Mouse (Mus musculus) limb, embryonic 14.5 days (tissue): Measurements from ENCODE around the gene Kif22. TPM values are rescaled to one million over a fixed set of nuclear protein-coding genes. Genes with fewer than 3 reads are reported as not detected.

ENCODE experiments used
- ATAC-seq: fragments of 200-750 bp; cut with Nextera tagmentation; 2 replicates; pipeline ENCODE4 v1.8.0; 2017; ENCODE audit warnings: low read depth, moderate number of reproducible peaks, moderate TSS enrichment; ENCODE audit not compliant: low FRiP score
- DNase-seq: peaks from one replicate; pipeline ENCODE4 v3.0.0-alpha.2; 2015; ENCODE audit warnings: low spot score
- H3K27ac ChIP-seq: fragments of 300-500 bp; sonication (generic); replicated peaks from 2 replicates; pipeline ENCODE4 v1.5.1; 2014; ENCODE audit warnings: low read depth, mild to moderate bottlenecking, low read length, moderate library complexity, mixed read lengths
- H3K27me3 ChIP-seq: fragments of 300-500 bp; sonication (generic); 2 replicates; pipeline ENCODE4 v1.6.1; 2014; ENCODE audit warnings: low read length, mixed read lengths; ENCODE audit not compliant: control insufficient read depth, insufficient read depth
- H3K36me3 ChIP-seq: fragments of 300-500 bp; sonication (generic); 2 replicates; pipeline ENCODE4 v1.6.1; 2014; ENCODE audit warnings: mild to moderate bottlenecking, low read length, moderate library complexity, mixed read lengths; ENCODE audit not compliant: control insufficient read depth, insufficient read depth
- H3K4me1 ChIP-seq: fragments of 300-500 bp; sonication (generic); 2 replicates; pipeline ENCODE4 v1.6.1; 2014; ENCODE audit warnings: antibody characterized with exemption, low read length, mixed read lengths; ENCODE audit not compliant: control insufficient read depth, insufficient read depth
- H3K4me2 ChIP-seq: fragments of 300-500 bp; sonication (generic); replicated peaks from 2 replicates; pipeline ENCODE4 v1.6.1; 2014; ENCODE audit warnings: low read depth, mild to moderate bottlenecking, low read length, moderate library complexity; ENCODE audit not compliant: severe bottlenecking
- H3K4me3 ChIP-seq: fragments of 300-500 bp; sonication (generic); replicated peaks from 2 replicates; pipeline ENCODE4 v1.5.1; 2014; ENCODE audit warnings: low read length
- H3K9ac ChIP-seq: fragments of 300-500 bp; sonication (generic); 2 replicates; pipeline ENCODE4 v1.6.1; 2014; ENCODE audit warnings: mild to moderate bottlenecking, low read depth, low read length, moderate library complexity; ENCODE audit not compliant: severe bottlenecking
- H3K9me3 ChIP-seq: fragments of 300-500 bp; sonication (generic); 2 replicates; pipeline ENCODE4 v1.6.1; 2016; ENCODE audit warnings: low read length; ENCODE audit not compliant: control insufficient read depth
- POLR2A ChIP-seq: fragments of 200-500 bp; IDR thresholded peaks from 2 replicates; pipeline ENCODE4 v1.8.0; 2012; ENCODE audit warnings: inconsistent platforms, mild to moderate bottlenecking, moderate library complexity, borderline replicate concordance; ENCODE audit not compliant: insufficient read depth, insufficient read length; ENCODE audit errors: extremely low read depth
- WGBS: fragments of 180-500 bp; shearing (Covaris S2); extraction: QIAGEN DNeasy Blood & Tissue Kit; methylation state at CpG from one replicate; pipeline ENCODE4 v1.1.7; 2014; 5-methylcytosine and 5-hydroxymethylcytosine counted together
- microRNA-seq: library from miRNA; unstranded; fragments of <30 nt; microRNA quantifications from one replicate; pipeline ENCODE4, GENCODE M21; 2016
- polyA plus RNA-seq, 2 experiments: library from polyadenylated mRNA; depleted of rRNA in 1 of 2; stranded (reverse) in 1 of 2; unstranded in 1 of 2; fragments of >200 nt; fragmentation: Nextera tagmentation in 1 of 2; extraction: Ambion mirVana in 1 of 2; gene quantifications; 2 replicates each; pipeline versions ENCODE4 v1.2.1 to v1.2.3; 2012 to 2014

Kif22 gene
- polyA plus RNA-seq, 2 experiments = 68.4 to 87.2 TPM

- H3K9ac ChIP-seq = no peak overlapping the region
- H3K9me3 ChIP-seq = no peaks in the 10 kb centered on the region
- H3K4me3 ChIP-seq = no peak overlapping the region
- no peak for TF ChIP-seq POLR2A
- peaks cover 33% of the 10 kb centered on the region for H3K36me3 ChIP-seq
- WGBS = 79% methylated on average over 2 of the region's 2 CpGs
- DNase-seq (no peak), ATAC-seq (no peak)
- H3K4me1 ChIP-seq = peaks cover 5% of the 10 kb centered on the region; the same call in 1 of the 2 replicates
- no peaks in the 10 kb centered on the region for H3K27me3 ChIP-seq
- H3K27ac ChIP-seq = no peak overlapping the region
- no peak overlapping the region for H3K4me2 ChIP-seq
Observed at GRCm38 (mm10) chr7:126981601-126982000, 60.7 kb downstream of the Kif22 start.

DNA sequence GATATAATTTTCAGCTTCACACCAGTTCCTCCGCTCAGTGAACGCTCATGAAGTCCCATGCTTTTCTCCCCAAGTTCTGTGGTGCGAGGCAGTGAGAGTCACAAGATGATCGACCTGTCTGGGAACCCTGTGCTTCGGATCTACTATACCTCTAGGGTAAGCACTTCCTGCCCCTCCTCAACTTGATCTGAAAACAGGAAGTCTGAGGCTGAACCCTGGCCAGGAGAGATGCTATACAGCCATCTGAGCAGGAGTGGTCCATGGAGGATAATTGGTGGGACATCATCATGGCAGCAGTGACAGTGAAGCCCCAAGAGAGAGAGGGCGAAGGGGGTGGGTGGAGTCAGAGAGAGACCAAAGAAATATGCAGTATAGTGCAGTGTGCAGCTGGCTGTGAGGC, 63.4 kb downstream of the Kif22 start:
- Histone ChIP-seq H3K27ac (no peak overlapping the region), H3K4me1 (peaks cover 7% of the 10 kb centered on the region; the same call in 1 of the 2 replicates), H3K4me3 (no peak overlapping the region), H3K9ac (no peak overlapping the region), H3K4me2 (no peak overlapping the region), H3K9me3 (no peaks in the 10 kb centered on the region), H3K27me3 (no peaks in the 10 kb centered on the region), H3K36me3 (peaks cover 33% of the 10 kb centered on the region)
- no peak for TF ChIP-seq POLR2A
- ATAC-seq (no peak), DNase-seq (no peak)
- WGBS = 90% methylated on average over 6 of the region's 6 CpGs

Small RNAs within 50 kb of the gene (microRNA-seq; reads per million reads assigned to microRNA genes)
- gene Gm44343 = not detected

Other genes with a start within 250 kb of the Kif22 start
Only the 30 nearest of the 31 such genes appear.
- 1.6 and 2.0 TPM in 2 replicates for gene Fam57b, start 244.8 kb downstream of the Kif22 start, polyA plus RNA-seq (2012; rRNA removed)
- 0.21 and 0.44 TPM in 2 replicates for gene Fam57b, start 244.8 kb downstream of the Kif22 start, polyA plus RNA-seq (2014; fragmentation: Nextera tagmentation; extraction: Ambion mirVana)
- not detected in 2 replicates for gene 4930451I11Rik, start 210.8 kb downstream of the Kif22 start, polyA plus RNA-seq (2012; rRNA removed)
- gene 4930451I11Rik, start 210.8 kb downstream of the Kif22 start, polyA plus RNA-seq (2014; fragmentation: Nextera tagmentation; extraction: Ambion mirVana) = not detected in 2 replicates
- gene Doc2a, start 195.1 kb downstream of the Kif22 start, polyA plus RNA-seq (2012; rRNA removed) = 1.3 and 2.8 TPM in 2 replicates
- 0.76 and 0.92 TPM in 2 replicates for gene Doc2a, start 195.1 kb downstream of the Kif22 start, polyA plus RNA-seq (2014; fragmentation: Nextera tagmentation; extraction: Ambion mirVana)
- gene Hirip3, start 180.5 kb downstream of the Kif22 start, polyA plus RNA-seq (2012; rRNA removed) = 55.1 and 120 TPM in 2 replicates
- gene Hirip3, start 180.5 kb downstream of the Kif22 start, polyA plus RNA-seq (2014; fragmentation: Nextera tagmentation; extraction: Ambion mirVana) = 15.2 and 16.1 TPM in 2 replicates
- 84.3 and 89.8 TPM in 2 replicates for gene Ino80e, start 180.1 kb downstream of the Kif22 start, polyA plus RNA-seq (2012; rRNA removed)
- gene Ino80e, start 180.1 kb downstream of the Kif22 start, polyA plus RNA-seq (2014; fragmentation: Nextera tagmentation; extraction: Ambion mirVana) = 86.7 TPM in 2 replicates
- 106 and 121 TPM in 2 replicates for gene Taok2, start 157.8 kb downstream of the Kif22 start, polyA plus RNA-seq (2012; rRNA removed)
- gene Taok2, start 157.8 kb downstream of the Kif22 start, polyA plus RNA-seq (2014; fragmentation: Nextera tagmentation; extraction: Ambion mirVana) = 28.5 and 37.1 TPM in 2 replicates
- 33.2 and 41.6 TPM in 2 replicates for gene Tmem219, start 119.6 kb downstream of the Kif22 start, polyA plus RNA-seq (2012; rRNA removed)
- 31.0 and 33.8 TPM in 2 replicates for gene Tmem219, start 119.6 kb downstream of the Kif22 start, polyA plus RNA-seq (2014; fragmentation: Nextera tagmentation; extraction: Ambion mirVana)
- 21.4 and 24.4 TPM in 2 replicates for gene Kctd13, start 113.6 kb downstream of the Kif22 start, polyA plus RNA-seq (2012; rRNA removed)
- 14.2 and 16.6 TPM in 2 replicates for gene Kctd13, start 113.6 kb downstream of the Kif22 start, polyA plus RNA-seq (2014; fragmentation: Nextera tagmentation; extraction: Ambion mirVana)
- gene Asphd1, start 92.9 kb downstream of the Kif22 start, polyA plus RNA-seq (2012; rRNA removed) = 0.26 and 1.4 TPM in 2 replicates
- gene Asphd1, start 92.9 kb downstream of the Kif22 start, polyA plus RNA-seq (2014; fragmentation: Nextera tagmentation; extraction: Ambion mirVana) = 0.12 and 0.15 TPM in 2 replicates
- 2.5 and 3.2 TPM in 2 replicates for gene Sez6l2, start 91.9 kb downstream of the Kif22 start, polyA plus RNA-seq (2012; rRNA removed)
- 0.90 and 1.6 TPM in 2 replicates for gene Sez6l2, start 91.9 kb downstream of the Kif22 start, polyA plus RNA-seq (2014; fragmentation: Nextera tagmentation; extraction: Ambion mirVana)
- 123 and 172 TPM in 2 replicates for gene Cdipt, start 66.6 kb downstream of the Kif22 start, polyA plus RNA-seq (2012; rRNA removed)
- 84.8 and 94.0 TPM in 2 replicates for gene Cdipt, start 66.6 kb downstream of the Kif22 start, polyA plus RNA-seq (2014; fragmentation: Nextera tagmentation; extraction: Ambion mirVana)
- 1.5 and 1.9 TPM in 2 replicates for gene Cdiptos, start 66.4 kb downstream of the Kif22 start, polyA plus RNA-seq (2012; rRNA removed)
- 0.83 and 1.2 TPM in 2 replicates for gene Cdiptos, start 66.4 kb downstream of the Kif22 start, polyA plus RNA-seq (2014; fragmentation: Nextera tagmentation; extraction: Ambion mirVana)
- gene Mvp, start 27.9 kb downstream of the Kif22 start, polyA plus RNA-seq (2012; rRNA removed) = 7.9 and 8.0 TPM in 2 replicates
- gene Mvp, start 27.9 kb downstream of the Kif22 start, polyA plus RNA-seq (2014; fragmentation: Nextera tagmentation; extraction: Ambion mirVana) = 7.3 and 7.9 TPM in 2 replicates
- 3.2 and 4.3 TPM in 2 replicates for gene Pagr1b, start 26.0 kb downstream of the Kif22 start, polyA plus RNA-seq (2012; rRNA removed)
- 0.61 TPM in 1 of 2 replicates, not detected in the other for gene Pagr1b, start 26.0 kb downstream of the Kif22 start, polyA plus RNA-seq (2014; fragmentation: Nextera tagmentation; extraction: Ambion mirVana)
- gene Pagr1a, start 25.1 kb downstream of the Kif22 start, polyA plus RNA-seq (2012; rRNA removed) = 27.0 and 31.9 TPM in 2 replicates
- gene Pagr1a, start 25.1 kb downstream of the Kif22 start, polyA plus RNA-seq (2014; fragmentation: Nextera tagmentation; extraction: Ambion mirVana) = 47.6 and 63.6 TPM in 2 replicates
- gene Gm42742, start 21.4 kb downstream of the Kif22 start, polyA plus RNA-seq (2012; rRNA removed) = 111 and 143 TPM in 2 replicates
- gene Gm42742, start 21.4 kb downstream of the Kif22 start, polyA plus RNA-seq (2014; fragmentation: Nextera tagmentation; extraction: Ambion mirVana) = 26.8 and 37.7 TPM in 2 replicates
- gene Prrt2, start 21.3 kb downstream of the Kif22 start, polyA plus RNA-seq (2012; rRNA removed) = 74.6 and 130 TPM in 2 replicates
- 21.2 and 21.3 TPM in 2 replicates for gene Prrt2, start 21.3 kb downstream of the Kif22 start, polyA plus RNA-seq (2014; fragmentation: Nextera tagmentation; extraction: Ambion mirVana)
- gene Maz, start 15.4 kb downstream of the Kif22 start, polyA plus RNA-seq (2012; rRNA removed) = 298 and 365 TPM in 2 replicates
- 66.7 and 81.4 TPM in 2 replicates for gene Maz, start 15.4 kb downstream of the Kif22 start, polyA plus RNA-seq (2014; fragmentation: Nextera tagmentation; extraction: Ambion mirVana)
- gene Zg16, start 44.9 kb upstream of the Kif22 start, polyA plus RNA-seq (2012; rRNA removed) = 0.45 TPM in 1 of 2 replicates, not detected in the other
- gene Zg16, start 44.9 kb upstream of the Kif22 start, polyA plus RNA-seq (2014; fragmentation: Nextera tagmentation; extraction: Ambion mirVana) = not detected in 2 replicates
- gene AI467606, start 48.9 kb upstream of the Kif22 start, polyA plus RNA-seq (2012; rRNA removed) = 5.6 and 7.1 TPM in 2 replicates
- 4.9 and 5.3 TPM in 2 replicates for gene AI467606, start 48.9 kb upstream of the Kif22 start, polyA plus RNA-seq (2014; fragmentation: Nextera tagmentation; extraction: Ambion mirVana)
- 6.0 and 6.5 TPM in 2 replicates for gene Qprt, start 79.8 kb upstream of the Kif22 start, polyA plus RNA-seq (2012; rRNA removed)
- 3.9 and 4.3 TPM in 2 replicates for gene Qprt, start 79.8 kb upstream of the Kif22 start, polyA plus RNA-seq (2014; fragmentation: Nextera tagmentation; extraction: Ambion mirVana)
- 0.73 and 0.87 TPM in 2 replicates for gene Spn, start 95.4 kb upstream of the Kif22 start, polyA plus RNA-seq (2012; rRNA removed)
- 0.37 and 0.44 TPM in 2 replicates for gene Spn, start 95.4 kb upstream of the Kif22 start, polyA plus RNA-seq (2014; fragmentation: Nextera tagmentation; extraction: Ambion mirVana)
- gene Cd2bp2, start 153.6 kb upstream of the Kif22 start, polyA plus RNA-seq (2012; rRNA removed) = 84.2 and 110 TPM in 2 replicates
- gene Cd2bp2, start 153.6 kb upstream of the Kif22 start, polyA plus RNA-seq (2014; fragmentation: Nextera tagmentation; extraction: Ambion mirVana) = 54.2 and 61.0 TPM in 2 replicates
- gene Tbc1d10b, start 166.0 kb upstream of the Kif22 start, polyA plus RNA-seq (2012; rRNA removed) = 40.8 and 46.8 TPM in 2 replicates
- gene Tbc1d10b, start 166.0 kb upstream of the Kif22 start, polyA plus RNA-seq (2014; fragmentation: Nextera tagmentation; extraction: Ambion mirVana) = 27.1 and 29.3 TPM in 2 replicates
- gene Mylpf, start 166.4 kb upstream of the Kif22 start, polyA plus RNA-seq (2012; rRNA removed) = 555 and 1,104 TPM in 2 replicates
- 413 and 609 TPM in 2 replicates for gene Mylpf, start 166.4 kb upstream of the Kif22 start, polyA plus RNA-seq (2014; fragmentation: Nextera tagmentation; extraction: Ambion mirVana)
- 22.5 and 24.9 TPM in 2 replicates for gene Zfp553, start 190.6 kb upstream of the Kif22 start, polyA plus RNA-seq (2012; rRNA removed)
- 19.4 and 20.1 TPM in 2 replicates for gene Zfp553, start 190.6 kb upstream of the Kif22 start, polyA plus RNA-seq (2014; fragmentation: Nextera tagmentation; extraction: Ambion mirVana)
- gene Sept1, start 190.7 kb upstream of the Kif22 start, polyA plus RNA-seq (2012; rRNA removed) = 14.9 and 22.2 TPM in 2 replicates
- 15.3 and 18.6 TPM in 2 replicates for gene Sept1, start 190.7 kb upstream of the Kif22 start, polyA plus RNA-seq (2014; fragmentation: Nextera tagmentation; extraction: Ambion mirVana)
- gene Zfp771, start 201.8 kb upstream of the Kif22 start, polyA plus RNA-seq (2012; rRNA removed) = 115 and 161 TPM in 2 replicates
- 66.2 and 71.2 TPM in 2 replicates for gene Zfp771, start 201.8 kb upstream of the Kif22 start, polyA plus RNA-seq (2014; fragmentation: Nextera tagmentation; extraction: Ambion mirVana)
- 100 and 120 TPM in 2 replicates for gene Dctpp1, start 218.2 kb upstream of the Kif22 start, polyA plus RNA-seq (2012; rRNA removed)
- 169 and 177 TPM in 2 replicates for gene Dctpp1, start 218.2 kb upstream of the Kif22 start, polyA plus RNA-seq (2014; fragmentation: Nextera tagmentation; extraction: Ambion mirVana)
- 22.2 and 24.3 TPM in 2 replicates for gene Sephs2, start 231.6 kb upstream of the Kif22 start, polyA plus RNA-seq (2012; rRNA removed)
- 74.7 and 79.3 TPM in 2 replicates for gene Sephs2, start 231.6 kb upstream of the Kif22 start, polyA plus RNA-seq (2014; fragmentation: Nextera tagmentation; extraction: Ambion mirVana)